Mouse (Mus musculus) liver, postnatal 0 days (tissue): ENCODE measurements around the gene Carnmt1.
A peak's percentile ranks its signal among the peaks of the same experiment; 100 is the strongest.

Experiments
- CTCF ChIP-seq: sonication (generic); IDR thresholded peaks from 2 replicates; pipeline ENCODE4 v1.5.1; 2016; ENCODE audit warnings: antibody characterized with exemption, low read depth
- EP300 ChIP-seq: IDR thresholded peaks from 2 replicates; pipeline ENCODE4 v1.6.1; 2016; ENCODE audit warnings: antibody characterized with exemption, low read depth, mild to moderate bottlenecking

DNA sequence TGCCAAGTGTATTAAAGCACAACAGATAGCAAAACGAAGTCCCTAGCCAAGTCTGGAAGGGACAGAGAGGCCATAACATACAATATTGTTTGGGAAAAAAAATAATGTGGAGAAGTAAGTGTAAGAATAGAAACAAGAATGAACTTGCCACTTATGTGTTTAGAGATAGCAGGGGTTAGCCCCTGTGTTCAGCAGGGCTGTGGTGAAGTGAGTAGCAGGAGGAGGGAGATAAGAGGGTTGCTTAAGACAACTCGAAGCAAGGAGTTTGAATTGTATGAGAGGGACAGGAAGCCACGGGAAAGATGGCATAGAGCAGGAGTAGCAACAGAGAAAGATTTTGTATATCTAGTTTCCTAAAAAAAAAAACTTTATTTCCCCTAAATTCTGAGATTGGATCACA, 21.6 kb downstream of the Carnmt1 start:
- no peak for TF ChIP-seq CTCF
- TF ChIP-seq EP300, result peak; percentile 94
